Mouse (Mus musculus) urinary bladder, postnatal 10 days (tissue): ENCODE measurements around the gene Hrasls5.

Source experiments
- DNase-seq: peaks from one replicate; pipeline ENCODE4 v3.0.0; 2022; ENCODE audit warnings: low spot score

The Hrasls5 gene

GRCm38 (mm10) chr19:7611942-7612757, at the start of gene Hrasls5:
TSS of gene Hrasls5 (plus strand) at chr19:7612541.
- no peak for DNase-seq

DNA sequence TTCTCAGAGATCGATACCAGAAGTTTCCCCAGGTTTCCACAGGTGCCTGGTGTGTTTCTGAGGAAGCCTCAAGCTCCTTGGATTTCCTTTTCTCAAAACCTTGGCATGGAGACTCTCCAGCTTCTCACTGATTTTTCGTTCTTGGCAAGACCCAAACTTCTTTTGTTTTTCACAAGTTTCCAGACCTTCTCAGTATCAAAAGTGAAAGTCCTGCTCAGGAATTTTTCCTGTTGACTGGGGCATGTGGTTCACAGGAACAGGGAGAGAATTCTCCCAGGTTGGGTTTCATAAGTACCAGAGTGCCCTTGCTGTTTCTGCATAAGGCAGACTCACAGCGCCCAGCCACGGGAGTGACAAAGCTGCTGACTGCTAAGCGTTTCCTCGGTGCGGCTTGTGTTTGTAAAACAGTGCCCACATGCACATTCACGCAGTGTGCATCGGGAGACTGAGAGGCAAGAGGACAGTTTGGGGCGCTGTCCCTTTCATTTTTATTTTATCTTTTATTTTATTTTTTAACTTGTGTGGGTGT, 49.7 kb upstream of the Hrasls5 start:
- no peak for DNase-seq

DNA sequence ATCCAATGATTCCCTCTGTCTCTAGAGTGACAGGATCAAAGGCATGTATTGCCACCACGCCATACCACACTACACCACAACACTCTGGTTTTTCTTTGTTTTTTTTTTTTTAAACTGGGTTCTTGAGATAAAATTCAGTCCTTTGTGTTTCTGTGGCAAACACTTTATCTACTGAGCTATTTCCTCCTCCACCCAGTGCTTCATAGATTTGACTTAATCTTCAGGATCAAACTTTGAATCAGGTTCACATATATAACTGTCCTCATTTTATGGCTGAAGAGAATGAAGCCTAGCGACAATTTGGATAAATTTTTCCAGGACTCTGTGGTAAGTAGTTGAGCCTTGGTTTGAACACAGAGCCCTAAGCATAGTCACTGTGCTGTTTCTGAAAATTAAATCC, 48.7 kb upstream of the Hrasls5 start:
- no peak for DNase-seq

DNA sequence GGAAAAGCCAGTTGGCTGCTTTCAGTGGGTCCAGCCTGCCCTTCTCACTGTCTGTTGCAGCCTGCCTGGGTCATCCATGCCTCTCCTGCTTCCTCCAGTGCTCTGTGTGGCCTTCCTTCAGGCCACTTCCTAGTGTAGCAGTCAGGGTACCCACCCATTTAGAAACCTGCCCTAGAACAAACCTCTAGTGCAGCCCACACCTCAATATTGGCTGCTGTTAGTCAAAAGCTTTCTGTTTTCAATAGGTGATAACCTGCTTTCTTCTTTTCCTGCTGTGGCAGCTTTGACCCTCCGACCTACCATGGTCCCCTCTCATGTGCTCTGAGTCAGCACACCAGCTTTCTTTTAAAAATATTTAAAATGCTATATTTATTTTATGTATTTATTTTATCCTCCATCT, 47.9 kb upstream of the Hrasls5 start:
- no peak for DNase-seq

DNA sequence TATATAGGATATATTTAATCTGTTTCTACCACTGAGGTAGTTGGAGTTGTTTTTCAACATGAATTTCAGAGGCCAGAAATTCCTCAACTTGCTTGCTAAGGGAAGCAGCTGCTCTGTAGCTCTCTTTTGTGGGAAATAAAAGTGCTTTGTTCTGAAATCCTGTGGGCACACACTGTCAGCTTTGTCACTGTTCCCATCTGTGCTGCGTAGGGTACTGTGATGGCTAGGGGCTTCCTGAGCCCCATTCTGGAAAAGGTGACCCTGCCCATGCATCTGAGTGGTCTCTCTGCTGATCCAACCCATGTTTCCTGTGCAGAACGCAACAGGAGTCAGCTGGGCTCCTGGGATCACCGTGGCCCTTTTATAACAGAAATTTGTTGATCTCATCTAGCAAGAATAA, 45.5 kb upstream of the Hrasls5 start:
- DNase-seq, result no peak

DNA sequence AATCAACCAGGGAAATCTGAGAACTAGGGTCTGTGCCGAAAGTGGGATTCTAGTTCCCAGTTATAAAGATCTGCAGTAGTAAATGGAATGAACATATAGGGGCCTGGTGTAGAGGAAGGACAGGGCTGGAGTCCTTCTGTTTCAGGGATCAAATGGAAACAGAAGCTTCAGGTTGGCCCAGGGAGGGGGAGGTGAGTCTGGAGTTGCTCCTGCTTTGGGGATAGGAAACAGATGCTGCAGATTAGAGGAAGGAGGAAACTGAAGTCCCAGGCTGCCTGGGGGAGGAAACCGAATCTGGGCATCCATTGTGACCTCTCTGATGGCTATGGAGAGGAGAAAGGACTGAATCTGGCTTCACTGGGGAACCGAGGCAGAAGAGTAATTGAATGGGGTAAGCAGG, 44.0 kb upstream of the Hrasls5 start:
- no peak for DNase-seq

GRCm38 (mm10) chr19:7569650-7570049, 42.7 kb upstream of the Hrasls5 start:
- DNase-seq, result no peak

DNA sequence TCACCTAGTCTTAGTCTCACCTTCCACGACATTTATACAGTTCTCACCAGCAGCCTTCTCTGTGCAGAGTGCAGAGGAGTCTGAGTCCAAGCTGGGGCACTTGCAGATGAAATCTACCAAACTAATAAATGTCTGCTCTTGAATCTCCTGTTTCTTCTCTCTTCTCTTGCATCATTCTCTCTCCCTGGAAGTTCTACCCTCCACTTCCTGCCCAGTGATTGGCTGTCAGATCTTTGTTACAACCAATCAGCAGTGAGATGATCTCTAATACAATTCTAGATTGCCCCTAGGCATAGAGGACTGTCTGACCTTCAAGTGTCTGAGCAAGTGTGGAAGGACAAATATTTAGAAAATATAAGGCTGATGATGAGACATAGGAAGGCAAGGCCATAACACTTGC, 36.2 kb upstream of the Hrasls5 start:
- DNase-seq, result no peak

DNA sequence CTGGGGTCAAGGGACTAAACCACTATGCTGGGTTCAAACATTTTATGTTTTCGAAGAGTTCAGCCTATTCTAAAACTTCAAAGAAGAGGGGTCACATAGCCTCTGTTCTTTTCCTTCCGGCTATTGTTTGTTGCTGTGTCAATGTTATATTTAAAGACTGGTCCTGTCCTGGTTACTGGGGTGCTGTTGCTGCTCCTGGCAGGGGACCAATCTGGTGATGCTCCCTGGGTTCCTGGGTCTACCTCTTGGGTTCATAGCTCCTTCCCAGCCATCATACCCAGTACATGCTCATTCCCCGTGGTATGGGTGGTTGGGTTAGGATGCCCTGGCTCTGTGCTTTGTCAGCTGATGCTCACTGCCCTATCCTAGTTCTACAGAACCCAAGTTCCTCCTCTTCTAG, 34.6 kb upstream of the Hrasls5 start:
- no peak for DNase-seq

- no peak for DNase-seq
Measured at GRCm38 (mm10) chr19:7581042-7581441, 31.3 kb upstream of the Hrasls5 start.

DNA sequence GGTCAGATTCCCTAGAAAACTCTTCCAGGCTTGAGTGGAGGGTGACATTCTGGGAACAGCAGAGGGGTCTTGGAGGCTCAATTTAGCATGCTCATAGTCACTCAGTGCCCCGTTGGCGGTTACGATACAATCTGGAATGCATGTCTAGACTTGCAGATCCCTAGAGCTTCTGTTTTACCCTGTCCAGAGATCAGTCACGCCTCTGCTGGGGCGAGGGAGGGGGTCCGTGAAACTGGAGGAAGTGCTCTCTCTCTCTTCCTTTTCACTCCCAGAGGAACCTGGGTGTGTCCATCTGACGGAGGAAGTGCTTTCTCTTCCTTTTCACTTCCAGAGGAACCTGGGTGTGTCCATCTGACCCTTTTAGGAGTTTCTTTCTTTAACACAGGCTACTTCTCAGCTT, 29.2 kb upstream of the Hrasls5 start:
- DNase-seq, result no peak

- DNase-seq, result no peak
Measured at GRCm38 (mm10) chr19:7583599-7583998, 28.7 kb upstream of the Hrasls5 start.

DNA sequence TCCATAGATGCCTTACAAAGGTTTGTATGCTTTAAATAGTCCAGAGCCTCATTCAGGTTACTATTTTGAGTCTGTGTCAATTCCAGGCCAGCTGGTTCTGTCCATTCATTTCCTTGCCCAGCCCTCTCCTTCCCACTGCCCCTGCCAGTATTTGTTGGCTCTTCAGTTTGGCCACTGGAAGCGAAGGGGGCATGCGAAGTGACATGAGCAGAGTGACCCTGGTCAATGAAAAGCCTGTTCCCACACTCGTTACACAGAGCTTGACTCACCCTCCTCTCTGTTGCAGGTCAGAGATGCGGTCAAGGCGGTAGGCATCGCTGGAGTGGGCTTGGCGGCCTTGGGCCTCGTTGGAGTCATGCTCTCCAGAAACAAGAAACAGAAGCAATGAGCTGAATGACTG, 27.1 kb upstream of the Hrasls5 start:
- no peak for DNase-seq

- no peak for DNase-seq
Measured at GRCm38 (mm10) chr19:7585764-7586163, 26.6 kb upstream of the Hrasls5 start.

- DNase-seq, result no peak
Measured at GRCm38 (mm10) chr19:7590795-7591194, 21.5 kb upstream of the Hrasls5 start.

- DNase-seq, result no peak
Measured at GRCm38 (mm10) chr19:7592018-7592417, 20.3 kb upstream of the Hrasls5 start.

GRCm38 (mm10) chr19:7595534-7595933, 16.8 kb upstream of the Hrasls5 start:
- no peak for DNase-seq

GRCm38 (mm10) chr19:7598481-7598880, 13.9 kb upstream of the Hrasls5 start:
- DNase-seq, result no peak

GRCm38 (mm10) chr19:7601551-7601950, 10.8 kb upstream of the Hrasls5 start:
- DNase-seq, result no peak

DNA sequence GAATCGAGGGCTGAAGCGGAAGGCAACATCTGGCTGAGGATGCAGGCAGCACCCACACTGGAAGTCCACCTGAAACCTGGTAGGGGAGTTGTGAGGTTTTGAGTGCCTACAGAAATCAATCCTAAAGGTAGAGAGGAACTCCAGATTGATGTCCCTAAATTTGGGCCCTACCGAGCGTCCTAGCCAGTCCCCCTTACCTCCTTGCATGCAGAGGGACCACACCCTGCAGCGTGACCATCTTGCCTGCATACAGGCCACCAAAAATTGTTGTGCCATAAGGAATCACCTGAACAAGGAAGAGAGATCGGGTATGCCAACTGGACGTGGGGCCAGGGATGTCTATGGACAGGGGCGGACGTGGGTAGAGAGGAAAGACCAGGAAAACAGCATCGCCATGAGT, 8.2 kb upstream of the Hrasls5 start:
- no peak for DNase-seq

DNA sequence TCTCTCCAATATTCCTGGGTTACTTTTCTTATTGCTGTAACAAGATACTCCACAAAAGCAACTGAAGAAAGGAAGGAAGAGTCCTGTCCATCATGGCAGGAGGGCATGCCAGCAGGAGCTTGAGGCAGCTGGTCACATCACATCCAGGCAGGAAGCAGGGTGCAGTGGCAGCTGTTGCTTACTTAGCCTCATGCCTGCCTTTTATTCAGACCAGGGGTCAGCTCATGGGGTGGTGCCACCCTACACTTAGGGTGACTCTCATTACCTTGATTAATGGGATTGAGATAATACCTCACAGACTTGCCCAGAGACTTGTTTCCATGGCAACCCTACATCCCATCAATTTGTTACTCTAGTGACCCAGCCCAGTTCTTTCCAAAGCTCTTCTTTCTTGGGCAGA, 7.3 kb upstream of the Hrasls5 start:
- DNase-seq, result no peak

DNA sequence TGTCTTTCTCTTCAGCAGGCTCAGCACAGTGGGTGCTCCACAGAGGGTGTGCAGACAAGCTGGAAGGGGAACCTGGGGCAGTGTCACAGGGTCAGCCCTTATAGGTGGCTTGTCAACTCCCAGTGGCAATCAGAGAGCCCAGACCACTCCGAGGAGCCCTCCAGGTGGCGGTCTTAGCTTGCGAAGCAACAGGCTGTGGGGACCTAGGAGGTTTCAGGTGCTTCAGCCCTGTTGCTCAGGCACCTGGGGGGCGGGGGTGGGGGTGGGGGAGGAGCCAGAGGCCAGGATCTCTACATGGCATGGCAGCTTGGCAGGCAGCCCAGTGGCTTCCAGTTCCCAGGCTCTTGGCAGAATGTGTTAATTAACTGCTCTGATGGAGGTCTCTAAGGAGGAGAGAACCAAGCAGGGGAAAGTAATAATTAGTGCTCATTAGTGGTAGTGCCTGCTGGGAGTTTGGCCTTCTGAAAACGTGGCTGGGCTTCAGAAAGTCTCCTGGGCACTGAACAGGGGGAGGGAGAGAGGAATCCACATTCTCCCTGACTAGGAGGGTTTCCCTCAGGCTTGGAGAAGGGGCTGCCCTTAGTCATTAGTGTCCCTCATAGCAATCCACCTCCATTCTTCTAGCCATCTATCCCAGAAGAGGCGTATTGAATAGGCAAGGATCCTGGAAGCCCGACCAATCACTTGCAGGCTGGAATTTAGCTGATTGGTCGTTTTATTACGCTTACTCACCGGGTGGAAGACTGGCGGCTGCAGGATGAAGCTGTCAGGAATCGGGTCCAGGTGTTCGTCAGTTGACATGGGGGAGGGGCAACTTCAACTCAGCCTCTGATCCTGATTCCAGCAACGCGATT, 6.2 kb upstream of the Hrasls5 start:
- DNase-seq, result no peak
